Mouse (Mus musculus) midbrain, embryonic 12.5 days (tissue): Measurements from ENCODE around the gene Obox1. TPM values are rescaled to one million over a fixed set of nuclear protein-coding genes. Genes with fewer than 3 reads are reported as not detected.
"Not testable (repeated sequence)": the region's sequence is repeated elsewhere in the genome, so short reads cannot be mapped to it uniquely, and the experiment has no call there.

Experiments used
- ATAC-seq: fragments of 200-750 bp; cut with Nextera tagmentation; 2 replicates; pipeline ENCODE4 v1.8.0; 2017; ENCODE audit warnings: low read depth, moderate TSS enrichment, moderate library complexity; ENCODE audit not compliant: low FRiP score
- H3K27ac ChIP-seq: fragments of 300-500 bp; sonication (generic); replicated peaks from 2 replicates; pipeline ENCODE4 v1.5.1; 2016; ENCODE audit warnings: mild to moderate bottlenecking
- H3K27me3 ChIP-seq: fragments of 300-500 bp; sonication (generic); 2 replicates; pipeline ENCODE4 v1.6.1; 2016; ENCODE audit warnings: mild to moderate bottlenecking
- H3K36me3 ChIP-seq: fragments of 300-500 bp; sonication (generic); 2 replicates; pipeline ENCODE4 v1.6.1; 2016
- H3K4me1 ChIP-seq: fragments of 300-500 bp; sonication (generic); 2 replicates; pipeline ENCODE4 v1.6.1; 2016
- H3K4me2 ChIP-seq: fragments of 300-500 bp; sonication (generic); replicated peaks from 2 replicates; pipeline ENCODE4 v1.6.1; 2016; ENCODE audit warnings: mild to moderate bottlenecking, moderate library complexity
- H3K4me3 ChIP-seq: fragments of 300-500 bp; sonication (generic); 2 replicates; pipeline ENCODE4 v1.5.1; 2016; ENCODE audit warnings: mild to moderate bottlenecking
- H3K9ac ChIP-seq: fragments of 300-500 bp; sonication (generic); replicated peaks from 2 replicates; pipeline ENCODE4 v1.6.1; 2016; ENCODE audit warnings: mild to moderate bottlenecking, moderate library complexity
- H3K9me3 ChIP-seq: fragments of 300-500 bp; sonication (generic); 2 replicates; pipeline ENCODE4 v1.6.1; 2016; ENCODE audit warnings: mild to moderate bottlenecking
- WGBS: fragments of 180-500 bp; shearing (Covaris S2); methylation state at CpG from one replicate; pipeline ENCODE4 v1.1.7; 2016; 5-methylcytosine and 5-hydroxymethylcytosine counted together
- polyA plus RNA-seq: library from polyadenylated mRNA; unstranded; fragments of >200 nt; fragmentation: Nextera tagmentation; extraction: Ambion mirVana; gene quantifications from 2 replicates; pipeline ENCODE4 v1.2.1, GENCODE M21; 2016

The Obox1 gene
- not detected in 2 replicates for polyA plus RNA-seq

- not testable (repeated sequence) for H3K4me2 ChIP-seq, H3K4me1 ChIP-seq, H3K4me3 ChIP-seq, ATAC-seq, H3K36me3 ChIP-seq, H3K27ac ChIP-seq, H3K9me3 ChIP-seq, H3K9ac ChIP-seq, H3K27me3 ChIP-seq
- WGBS: no CpG with 5 or more reads among the region's 2 CpGs
These were observed at the start of gene Obox1, which contains the start of gene Obox2 for GRCm38 (mm10) chr7:15388421-15388998. TSS of gene Obox1 (plus strand) at chr7:15388948. TSS of gene Obox2 (plus strand) at chr7:15388721.

GRCm38 (mm10) chr7:15399147-15399874 lies 10.6 kb downstream of the Obox1 start:
- H3K27ac ChIP-seq, H3K9ac ChIP-seq, H3K4me1 ChIP-seq, H3K4me3 ChIP-seq, ATAC-seq, H3K4me2 ChIP-seq, H3K36me3 ChIP-seq, H3K27me3 ChIP-seq: not testable (repeated sequence)
- 65% methylated on average over 3 of the region's 3 CpGs for WGBS
- H3K9me3 ChIP-seq: peaks cover 24% of the 10 kb centered on the region

DNA sequence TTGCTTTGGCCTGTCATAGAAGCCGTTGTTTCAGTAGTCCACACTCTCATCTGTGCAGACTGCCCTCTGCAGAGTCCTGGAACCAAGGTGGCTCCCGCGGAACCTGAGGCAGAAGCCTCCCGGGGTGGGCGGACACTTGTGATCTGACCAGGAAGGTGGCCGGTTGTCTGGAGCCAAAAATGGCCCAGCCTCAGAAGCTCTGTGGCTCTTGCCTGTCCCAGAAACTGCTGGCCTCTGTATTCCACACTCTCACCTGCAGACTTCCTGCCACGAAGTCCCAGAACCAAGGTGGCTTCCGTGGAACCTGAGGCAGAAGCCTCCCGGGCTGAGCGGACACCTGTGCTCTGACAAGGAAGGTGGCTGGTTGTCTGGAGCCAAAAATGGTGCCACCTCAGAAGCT lies 18.1 kb downstream of the Obox1 start:
- H3K36me3 ChIP-seq, H3K4me2 ChIP-seq, H3K9me3 ChIP-seq, H3K27me3 ChIP-seq, ATAC-seq, H3K4me3 ChIP-seq, H3K4me1 ChIP-seq, H3K9ac ChIP-seq, H3K27ac ChIP-seq: not testable (repeated sequence)
- 86% methylated on average over 10 of the region's 10 CpGs for WGBS

- ATAC-seq: not testable (repeated sequence)
These were observed 29.3 kb downstream of the Obox1 start for GRCm38 (mm10) chr7:15418046-15418445.

DNA sequence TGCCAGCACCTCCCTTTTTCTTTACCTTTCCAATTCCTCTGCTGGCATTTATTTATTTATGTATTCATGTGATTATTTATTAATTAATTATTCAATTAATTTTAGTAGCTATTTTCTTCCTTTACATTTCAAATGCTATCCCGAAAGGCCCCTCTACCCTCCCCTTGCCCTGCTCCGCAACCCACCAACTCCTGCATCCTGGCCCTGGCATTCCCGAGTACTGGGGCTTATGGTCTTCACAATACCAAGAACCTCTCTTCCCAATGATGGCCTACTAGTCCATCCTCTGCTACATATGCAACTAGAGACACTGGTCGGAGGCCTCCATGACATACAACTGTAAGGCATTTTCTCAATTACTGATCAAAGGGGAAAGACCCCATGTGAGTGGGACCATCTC lies 36.8 kb downstream of the Obox1 start:
- WGBS: 78% methylated on average over 4 of the region's 4 CpGs
- not testable (repeated sequence) for H3K4me1 ChIP-seq, ATAC-seq

More at GRCm38 (mm10) chr7:15418046-15418445, 29.3 kb downstream of the Obox1 start:
- H3K4me2 ChIP-seq, H3K4me3 ChIP-seq, H3K27ac ChIP-seq, H3K36me3 ChIP-seq, H3K4me1 ChIP-seq, H3K9ac ChIP-seq, H3K27me3 ChIP-seq: not testable (repeated sequence)
- peaks cover 14% of the 10 kb centered on the region for H3K9me3 ChIP-seq
- WGBS: 89% methylated on average over 9 of the region's 9 CpGs

GRCm38 (mm10) chr7:15509411-15509810 lies 120.7 kb downstream of the Obox1 start:
- H3K4me2 ChIP-seq, H3K27me3 ChIP-seq, H3K27ac ChIP-seq, ATAC-seq, H3K4me3 ChIP-seq, H3K36me3 ChIP-seq, H3K4me1 ChIP-seq, H3K9ac ChIP-seq, H3K9me3 ChIP-seq: not testable (repeated sequence)
- 84% methylated on average over 5 of the region's 5 CpGs for WGBS

More for the DNA sequence above, 36.8 kb downstream of the Obox1 start:
- H3K9ac ChIP-seq, H3K27ac ChIP-seq, H3K27me3 ChIP-seq, H3K36me3 ChIP-seq, H3K4me3 ChIP-seq, H3K4me2 ChIP-seq: not testable (repeated sequence)
- H3K9me3 ChIP-seq: peaks cover 11% of the 10 kb centered on the region

Other genes with a start within 250 kb of the Obox1 start
- not detected in 2 replicates for gene Obox2, start 227 bp upstream of the Obox1 start, polyA plus RNA-seq